Mouse (Mus musculus): ENCODE results near the gene Efcab11. TPM values are rescaled to one million over a fixed set of nuclear protein-coding genes. Genes with fewer than 3 reads are reported as not detected.
A peak's percentile ranks its signal among the peaks of the same experiment; 100 is the strongest.

Efcab11 gene
- total RNA-seq, 2 experiments from 2014 or later = 0.66 to 0.74 TPM

GRCm38 (mm10) chr12:99715129-99716037 lies 168.9 kb downstream of the Efcab11 start:
- intact Hi-C loops (cut with DNase I; ENCODE audit: low total_unique reads) = no loop called here

DNA sequence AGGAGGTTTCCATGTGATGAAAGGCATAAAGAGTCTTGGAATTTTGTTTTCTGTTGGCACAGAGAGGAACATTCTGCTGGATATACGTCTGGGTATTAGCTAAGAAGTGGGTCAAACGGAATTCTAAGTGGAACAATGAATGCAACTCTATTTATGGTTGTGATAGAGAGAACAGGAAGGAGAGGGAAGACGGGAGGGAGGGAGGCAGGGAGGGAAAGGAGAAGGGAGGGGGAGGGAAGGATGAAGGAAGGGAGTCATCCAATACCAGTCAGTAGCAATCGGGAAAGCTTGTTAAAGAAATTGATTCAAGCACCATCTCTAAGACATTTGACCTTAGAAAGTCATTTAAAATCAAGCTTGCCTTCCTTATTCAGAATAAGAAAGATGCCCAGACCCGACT lies 172.0 kb downstream of the Efcab11 start:
- DNase-seq = no peak
- intact Hi-C loops (cut with DNase I; ENCODE audit: low total_unique reads) = no loop called here

More at GRCm38 (mm10) chr12:99715129-99716037, 168.9 kb downstream of the Efcab11 start:
- no peak for DNase-seq

DNA sequence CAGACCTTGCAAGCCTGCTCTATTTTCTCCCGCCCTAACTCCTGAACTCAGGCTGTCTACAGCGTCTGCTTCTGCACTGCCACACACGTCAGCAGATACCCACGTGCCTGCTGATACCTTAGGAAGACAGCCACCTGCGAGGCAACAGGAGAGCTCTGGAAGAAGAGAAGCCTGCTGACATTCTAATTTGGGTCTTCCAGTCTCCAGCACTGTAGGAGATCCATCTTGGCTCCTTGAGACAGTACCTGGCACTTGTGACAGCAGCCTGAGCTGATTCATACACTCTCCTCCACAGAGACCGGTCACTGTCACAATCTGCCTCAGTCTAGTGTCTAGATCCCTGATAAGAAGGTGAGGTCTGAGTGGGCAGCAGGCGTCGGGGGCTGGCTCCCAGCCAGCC lies 182.0 kb downstream of the Efcab11 start:
- no peak for DNase-seq

DNA sequence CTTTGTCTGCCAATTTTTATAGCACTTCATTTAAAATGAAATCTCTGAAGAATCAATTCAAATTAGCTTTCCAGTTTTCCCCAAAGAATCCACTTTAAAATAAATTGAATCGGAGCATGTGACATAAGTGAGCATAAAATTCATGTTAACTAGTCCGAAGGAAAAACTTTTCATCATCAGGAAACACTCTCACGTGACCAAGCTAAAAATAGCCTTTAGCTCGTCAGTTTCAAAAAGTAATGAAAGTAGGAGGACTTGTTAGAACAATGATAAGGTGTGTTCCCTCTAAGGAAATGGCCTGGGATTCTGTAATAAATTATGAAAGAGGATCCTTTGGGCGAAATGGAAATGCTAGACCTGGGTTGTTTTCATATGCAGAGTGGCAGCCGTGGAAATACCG lies 183.9 kb downstream of the Efcab11 start:
- intact Hi-C loops (cut with DNase I; ENCODE audit: low total_unique reads) = no loop called here
- DNase-seq = no peak

More for the DNA sequence above, 182.0 kb downstream of the Efcab11 start:
- intact Hi-C loops (cut with DNase I; ENCODE audit: low total_unique reads) = no loop called here

- intact Hi-C loops (cut with DNase I; ENCODE audit: low total_unique reads) = no loop called here
Measured at GRCm38 (mm10) chr12:99699379-99700023, 184.7 kb downstream of the Efcab11 start.

DNA sequence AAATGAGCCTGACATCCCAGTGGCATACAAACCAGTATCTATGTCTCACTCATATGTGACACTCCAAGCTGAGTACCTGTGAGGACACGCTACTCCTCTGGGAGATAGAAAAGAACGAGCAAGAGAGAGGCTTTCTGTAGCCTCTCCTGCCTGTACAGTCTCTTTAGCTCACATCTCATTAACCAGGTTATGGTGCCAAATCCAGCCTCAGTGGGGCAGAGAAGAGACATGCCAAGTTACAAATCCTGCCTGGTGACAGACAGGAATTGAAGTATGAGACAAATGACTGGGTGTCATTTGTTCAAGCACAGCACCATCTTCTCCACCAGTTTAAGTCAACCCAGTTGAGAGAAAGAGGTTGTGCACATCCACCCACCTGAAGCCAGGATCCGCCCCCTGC lies 190.2 kb downstream of the Efcab11 start:
- no peak for DNase-seq
- intact Hi-C loops (cut with DNase I; ENCODE audit: low total_unique reads) = no loop called here

More at GRCm38 (mm10) chr12:99699379-99700023, 184.7 kb downstream of the Efcab11 start:
- DNase-seq = no peak

GRCm38 (mm10) chr12:99686418-99686992 lies 197.7 kb downstream of the Efcab11 start:
- intact Hi-C loops (cut with DNase I; ENCODE audit: low total_unique reads) = no loop called here
- DNase-seq = peak; percentile 46

DNA sequence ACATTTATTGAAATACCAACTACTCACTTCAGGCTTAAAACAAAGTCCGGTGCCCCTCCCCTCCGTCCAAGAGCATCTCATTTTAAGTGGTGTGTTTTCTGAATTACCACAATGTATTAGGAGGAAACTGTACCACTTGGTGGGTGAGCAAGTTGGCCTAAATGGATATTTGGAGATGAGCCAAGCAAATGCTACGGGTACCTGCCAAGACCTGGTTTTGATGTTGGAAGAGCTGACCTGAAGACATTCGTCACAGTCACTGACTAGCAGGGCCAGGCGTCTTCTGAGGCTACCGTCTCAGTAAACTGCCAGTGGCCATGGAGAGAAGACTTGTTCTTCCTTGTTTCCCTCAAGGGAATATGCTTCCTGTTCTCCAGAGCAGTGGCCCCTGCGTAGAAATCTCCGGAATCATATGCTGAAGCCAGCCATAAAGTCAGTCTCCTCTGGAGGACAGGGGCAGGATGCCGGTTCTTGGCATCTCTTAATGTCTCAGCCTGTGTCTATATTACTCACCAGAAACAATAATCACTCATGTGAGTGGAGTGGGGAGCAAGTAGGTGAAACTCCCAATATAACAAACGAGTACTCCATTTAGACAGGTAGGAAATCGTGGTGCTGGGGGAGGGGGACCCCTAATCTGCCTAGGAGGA lies 198.7 kb downstream of the Efcab11 start:
- no peak for DNase-seq
- intact Hi-C loops (cut with DNase I; ENCODE audit: low total_unique reads) = no loop called here

DNA sequence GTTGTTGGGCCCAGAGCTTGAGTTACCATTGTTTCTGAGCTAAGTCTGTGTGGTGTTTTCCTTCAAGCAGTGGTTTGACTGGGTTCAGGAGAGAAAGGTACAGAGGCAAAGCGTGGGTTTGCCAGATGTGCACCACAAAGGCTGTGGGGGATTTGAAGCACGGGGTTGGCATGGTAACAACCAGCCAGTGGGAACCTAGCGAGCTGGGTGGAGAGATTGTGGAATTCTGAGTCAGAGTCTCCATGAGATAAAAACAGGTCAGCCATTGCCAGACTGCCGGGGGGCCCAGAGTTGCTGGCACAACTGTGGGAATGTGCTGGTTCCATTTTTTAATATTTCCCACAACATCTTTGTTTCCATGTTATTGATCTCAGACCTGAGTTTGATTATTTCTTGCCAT lies 202.6 kb downstream of the Efcab11 start:
- intact Hi-C loops (cut with DNase I; ENCODE audit: low total_unique reads) = no loop called here
- no peak for DNase-seq

DNA sequence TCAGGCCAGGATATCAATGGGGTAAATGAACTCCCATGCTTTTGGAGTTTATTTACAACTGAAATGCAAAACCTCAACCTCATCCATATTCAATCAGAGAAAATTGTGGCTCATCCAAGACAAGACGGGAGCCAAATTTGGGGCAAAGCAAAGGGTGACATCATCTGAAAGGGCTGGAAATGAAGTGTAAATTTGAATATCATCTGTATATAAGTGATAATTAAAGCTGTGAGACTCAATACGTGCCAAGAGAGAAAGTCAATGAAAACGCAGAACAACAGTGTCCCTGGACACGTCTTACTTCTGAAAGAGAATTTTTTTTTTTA lies 212.4 kb downstream of the Efcab11 start:
- intact Hi-C loops (cut with DNase I; ENCODE audit: low total_unique reads) = no loop called here
- no peak for DNase-seq

- DNase-seq = no peak
- intact Hi-C loops (cut with DNase I; ENCODE audit: low total_unique reads) = no loop called here
Measured at GRCm38 (mm10) chr12:99671162-99671865, 212.9 kb downstream of the Efcab11 start.

DNA sequence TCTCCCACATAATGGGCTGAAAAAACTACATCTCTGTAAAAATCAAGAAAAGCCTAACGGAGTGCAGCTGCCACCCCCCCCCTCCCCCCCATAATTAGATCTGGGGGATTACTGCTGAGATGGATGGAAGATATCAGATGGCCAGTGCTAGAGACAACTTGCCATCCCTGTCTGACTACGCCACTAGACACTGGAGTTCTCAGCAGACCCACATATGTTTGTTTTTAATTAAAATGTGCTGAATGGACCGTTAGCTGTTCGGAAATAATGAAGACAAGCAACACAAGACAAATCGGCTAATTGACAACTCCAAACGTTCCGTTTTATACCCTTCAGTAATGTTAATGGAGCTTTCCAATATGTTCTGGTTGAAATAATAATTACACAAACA lies 213.5 kb downstream of the Efcab11 start:
- intact Hi-C loops (cut with DNase I; ENCODE audit: low total_unique reads) = no loop called here
- no peak for DNase-seq

- DNase-seq = peak; percentile 27
- intact Hi-C loops (cut with DNase I; ENCODE audit: low total_unique reads) = no loop called here
Measured at GRCm38 (mm10) chr12:99669976-99670761, 214.1 kb downstream of the Efcab11 start.

DNA sequence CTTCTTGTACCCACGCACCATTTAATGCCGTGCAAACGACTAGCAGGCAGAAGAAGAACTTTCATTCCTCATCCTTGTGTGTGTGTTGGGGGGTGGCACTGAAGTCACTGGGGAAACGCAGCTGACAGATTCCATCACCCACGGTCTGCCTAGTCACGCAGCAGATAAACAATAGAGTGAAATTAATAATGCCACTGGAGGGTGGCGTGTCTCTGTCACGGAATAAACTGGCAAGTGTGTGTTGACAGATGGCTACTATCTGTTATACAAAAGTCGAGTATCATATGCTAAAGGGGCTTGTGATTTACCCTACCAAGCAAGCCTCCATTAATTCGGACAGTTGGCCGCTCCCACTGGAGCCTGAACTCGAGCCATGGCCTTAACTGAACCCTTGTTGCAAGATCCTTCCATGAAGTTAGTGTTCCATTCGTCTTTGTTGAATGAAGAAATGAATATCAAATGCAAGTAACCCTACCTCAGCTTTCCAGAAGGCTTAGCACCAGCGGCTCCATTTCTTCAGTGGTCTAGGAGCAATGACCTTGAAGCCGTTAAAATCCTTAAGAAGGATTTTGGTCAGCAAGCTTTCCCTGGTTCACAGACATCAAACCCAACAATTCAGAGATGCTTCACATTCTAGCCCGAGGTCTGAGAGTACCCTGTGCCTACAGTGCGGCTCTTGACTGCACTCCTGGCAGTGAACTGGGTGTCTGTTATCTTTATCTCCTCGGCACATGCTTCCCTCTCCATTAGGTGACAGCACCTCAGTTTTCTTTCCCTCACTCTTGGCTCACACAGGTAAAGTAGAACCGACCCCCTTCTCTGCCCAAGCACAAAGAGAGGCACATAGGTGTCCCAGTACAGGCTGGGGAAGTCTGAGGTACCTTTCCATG lies 229.0 kb downstream of the Efcab11 start:
- peak; percentile 47 for DNase-seq
- intact Hi-C loops (cut with DNase I; ENCODE audit: low total_unique reads) = no loop called here

DNA sequence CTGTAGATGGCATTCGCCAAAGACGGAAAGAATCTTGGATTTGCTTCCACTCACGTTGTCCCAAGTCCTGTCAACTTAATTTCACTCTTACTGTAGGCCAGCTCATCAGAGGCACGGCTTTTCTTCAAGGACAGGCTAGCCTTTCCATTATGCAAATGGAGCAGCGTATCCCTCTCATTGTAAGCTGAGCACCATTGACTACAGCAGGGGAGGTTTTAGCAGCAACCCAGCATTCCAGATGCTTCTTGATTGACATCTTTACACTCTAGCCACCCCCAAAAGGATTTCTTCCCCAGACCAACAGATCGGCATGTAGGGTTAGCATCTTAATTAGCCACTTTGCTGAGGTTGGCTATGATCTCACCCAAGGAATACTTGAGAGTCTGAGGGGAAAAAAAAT lies 231.8 kb downstream of the Efcab11 start:
- intact Hi-C loops (cut with DNase I; ENCODE audit: low total_unique reads) = no loop called here
- no peak for DNase-seq

DNA sequence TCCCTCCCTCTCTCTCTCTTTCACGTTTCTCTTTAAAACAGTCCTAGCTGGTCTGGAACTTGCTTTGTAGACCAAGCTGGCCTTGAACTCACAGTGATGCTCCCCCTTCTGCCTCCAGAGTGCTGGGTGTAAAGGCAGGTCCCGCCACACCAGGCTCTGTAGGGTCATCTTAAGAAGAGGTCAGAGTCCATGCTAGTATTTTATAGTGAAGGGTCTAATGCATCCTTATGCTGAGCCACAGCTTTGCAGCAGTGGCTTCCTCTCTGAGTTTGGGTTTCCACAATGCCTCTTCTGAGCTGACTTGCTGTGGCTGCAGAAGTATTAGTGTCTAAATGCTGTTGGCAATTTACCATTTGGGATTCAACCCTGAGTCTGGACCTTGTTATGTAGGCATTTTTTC lies 234.5 kb downstream of the Efcab11 start:
- intact Hi-C loops (cut with DNase I; ENCODE audit: low total_unique reads) = no loop called here
- DNase-seq = no peak

- intact Hi-C loops (cut with DNase I; ENCODE audit: low total_unique reads) = no loop called here
- no peak for DNase-seq
Measured at GRCm38 (mm10) chr12:99648781-99649180, 235.5 kb downstream of the Efcab11 start.

All from gastrocnemius, postnatal 14 days (tissue).